Mouse (Mus musculus): Measurements from ENCODE around the gene Kdm5b.

GRCm38 (mm10) chr1:134524424-134524823 lies 35.5 kb upstream of the Kdm5b start:
- TF ChIP-seq POLR2A (IDR thresholded peaks at IDR 0.05; ENCODE audit: borderline replicate concordance, control insufficient read depth, low read depth, low read length) (no peak), CTCF (IDR thresholded peaks at IDR 0.05; ENCODE audit: control insufficient read depth, insufficient read depth, low read length) (peak; percentile 60)

All from bone marrow, adult 2 months (tissue).